Mouse (Mus musculus) lung, adult 2 months (tissue): ENCODE measurements around the gene Tmem255b. TPM values are rescaled to one million over a fixed set of nuclear protein-coding genes. Genes with fewer than 3 reads are reported as not detected.

ENCODE experiments used
- DNase-seq: peaks from one replicate; pipeline ENCODE4 v3.0.0; 2022
- H3K4me1 ChIP-seq: fragments of 200-500 bp; 2 replicates; pipeline ENCODE4 v1.6.1; 2011; ENCODE audit warnings: low read length; ENCODE audit not compliant: control insufficient read depth, insufficient read depth
- H3K4me3 ChIP-seq: fragments of 200-500 bp; replicated peaks from 2 replicates; pipeline ENCODE3; 2011; ENCODE audit warnings: low read depth, mild to moderate bottlenecking, control low read depth, low read length; ENCODE audit errors: extremely low read depth
- CTCF ChIP-seq: fragments of 200-500 bp; IDR thresholded peaks from 2 replicates; pipeline ENCODE4 v1.5.1; 2011; ENCODE audit warnings: mild to moderate bottlenecking, low read length, control low read depth; ENCODE audit not compliant: insufficient read depth
- POLR2A ChIP-seq: fragments of 200-500 bp; IDR thresholded peaks from 2 replicates; pipeline ENCODE4 v1.6.1; 2011; ENCODE audit warnings: low read depth, mild to moderate bottlenecking, control low read depth, low read length, borderline replicate concordance; ENCODE audit errors: extremely low read depth
- WGBS: fragments of 180-500 bp; shearing (Covaris S2); methylation state at CpG from one replicate; pipeline ENCODE4 v1.1.7; 2018; 5-methylcytosine and 5-hydroxymethylcytosine counted together
- polyA plus RNA-seq: library from polyadenylated mRNA; depleted of rRNA; stranded (reverse); fragments of >200 nt; gene quantifications from 2 replicates; pipeline ENCODE4 v1.2.3, GENCODE M21; 2012; rRNA removed

Gene Tmem255b
- 5.5 and 7.3 TPM in 2 replicates for polyA plus RNA-seq

DNA sequence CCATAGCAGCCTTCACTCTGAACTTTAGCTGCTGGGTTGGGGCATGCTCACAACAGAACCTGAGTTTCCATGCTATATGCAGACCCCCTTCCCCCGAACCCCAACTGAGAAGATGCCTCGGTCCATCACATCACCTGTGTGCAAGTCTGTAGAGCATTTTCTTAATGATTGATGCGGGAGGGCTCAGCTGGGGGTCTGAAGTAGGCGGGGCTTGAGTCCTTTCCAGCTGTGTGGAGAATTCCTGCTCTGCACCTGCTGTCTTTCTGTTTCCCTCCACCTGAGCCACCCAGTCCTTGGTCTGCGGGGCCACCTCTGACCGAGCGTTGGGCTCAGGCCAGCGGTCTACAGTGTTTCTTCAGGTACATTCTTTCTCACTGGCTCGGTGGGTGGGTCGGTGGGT, at the start of gene Tmem255b:
Gene Tmem255b, plus strand, starts transcription at position 301 of the 400 bp plus-strand sequence.
- WGBS = 37% methylated on average over 10 of the region's 10 CpGs
- no peak within 1 kb of the TSS for H3K4me3 ChIP-seq
- no peak for DNase-seq

DNA sequence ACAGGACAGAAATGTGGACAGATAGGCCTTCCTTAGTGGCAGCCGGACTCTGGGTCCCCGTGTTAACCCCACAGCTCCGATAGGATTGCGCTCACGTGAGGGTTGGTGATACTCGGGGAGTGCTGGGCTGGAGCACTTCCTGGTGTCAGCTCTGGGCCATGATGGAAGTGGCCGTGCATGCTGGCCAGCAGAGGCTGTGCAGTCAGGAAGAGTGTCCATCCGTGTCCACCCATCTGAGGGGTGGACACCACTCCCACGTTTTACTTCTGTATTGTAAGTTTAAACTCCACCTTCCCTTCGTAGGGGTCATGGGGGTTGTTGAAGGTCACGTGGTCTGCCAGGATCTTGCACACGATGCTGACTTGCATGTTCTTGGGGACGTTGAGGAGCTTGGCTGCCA, 48.6 kb upstream of the Tmem255b start:
- WGBS = 67% methylated on average over 13 of the region's 13 CpGs

More for the DNA sequence above, at the start of gene Tmem255b:
- TF ChIP-seq CTCF (no peak), POLR2A (no peak)
- peaks cover 2% of the 10 kb centered on the region; the same call in 1 of the 2 replicates for H3K4me1 ChIP-seq

DNA sequence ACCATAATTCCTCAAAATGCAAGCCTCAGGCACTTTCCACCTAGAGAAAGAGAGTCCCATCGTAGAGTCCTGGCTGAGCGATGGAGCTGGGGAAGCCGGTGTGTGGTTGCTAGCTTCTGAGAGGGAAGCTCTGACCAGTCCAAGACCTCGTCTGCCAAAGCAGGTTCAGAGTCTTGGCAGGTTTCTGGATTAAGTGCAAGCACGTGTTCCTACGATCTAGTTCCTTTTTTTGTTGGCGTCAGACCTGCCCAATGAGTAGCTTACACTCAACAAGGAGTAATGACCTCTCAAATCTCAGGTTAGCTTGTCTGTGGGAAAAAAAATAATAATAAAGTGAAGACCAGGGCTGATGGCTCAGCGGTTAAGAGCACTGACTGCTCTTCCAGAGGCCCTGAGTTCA, 47.3 kb upstream of the Tmem255b start:
- Histone ChIP-seq H3K4me3 (no peak overlapping the region), H3K4me1 (no peaks in the 10 kb centered on the region)
- 66% methylated on average over 8 of the region's 8 CpGs for WGBS
- no peak for TF ChIP-seq CTCF
- TF ChIP-seq POLR2A = no peak
- no peak for DNase-seq

More for the DNA sequence above, 48.6 kb upstream of the Tmem255b start:
- no peak for DNase-seq
- H3K4me1 ChIP-seq = no peaks in the 10 kb centered on the region
- H3K4me3 ChIP-seq = no peak overlapping the region
- no peak for TF ChIP-seq CTCF
- TF ChIP-seq POLR2A = no peak

DNA sequence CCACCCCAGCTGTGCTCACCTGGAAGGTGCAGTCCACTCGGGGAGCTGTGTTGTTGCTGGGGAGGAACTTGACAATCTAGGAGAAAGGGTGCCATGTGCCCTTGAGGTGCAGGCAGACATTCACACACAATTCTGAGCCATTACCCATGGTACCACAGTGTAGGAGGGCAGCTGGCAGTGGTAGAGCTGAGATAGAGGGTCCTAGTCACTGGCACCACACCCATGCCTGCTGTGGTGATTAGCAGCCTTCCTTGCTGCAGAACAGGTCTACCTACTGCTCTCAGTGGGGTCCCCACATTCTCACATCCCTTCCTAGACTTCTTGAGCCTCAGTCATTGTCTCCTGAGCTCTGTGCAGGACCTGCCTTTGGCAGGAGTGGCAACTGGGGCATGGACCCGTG, 46.2 kb upstream of the Tmem255b start:
- Histone ChIP-seq H3K4me1 (no peaks in the 10 kb centered on the region), H3K4me3 (no peak overlapping the region)
- TF ChIP-seq POLR2A (no peak), CTCF (no peak)
- no peak for DNase-seq
- 68% methylated on average over 2 of the region's 2 CpGs for WGBS

DNA sequence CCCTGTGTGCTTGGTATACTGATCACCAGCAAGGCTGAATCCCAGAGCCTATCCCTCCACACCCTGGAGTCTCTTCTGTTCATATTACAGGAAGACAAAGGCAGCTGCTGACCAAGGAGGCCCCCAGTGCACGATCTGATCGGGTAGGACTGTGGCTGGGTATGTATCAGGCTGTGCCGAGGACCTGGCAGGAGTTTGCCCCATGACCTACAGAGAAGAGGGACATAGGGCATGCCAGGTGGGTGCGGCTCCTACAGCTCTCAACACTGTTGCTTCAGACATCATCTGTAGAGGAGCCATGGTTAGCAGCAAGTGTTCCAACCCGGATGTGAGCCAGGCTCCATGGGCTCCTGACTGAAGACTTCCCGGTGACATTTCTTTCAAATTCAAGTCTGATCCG, 41.1 kb upstream of the Tmem255b start:
- Histone ChIP-seq H3K4me1 (no peaks in the 10 kb centered on the region), H3K4me3 (no peak overlapping the region)
- TF ChIP-seq POLR2A = no peak
- no peak for TF ChIP-seq CTCF
- DNase-seq = no peak
- WGBS = 83% methylated on average over 7 of the region's 7 CpGs

DNA sequence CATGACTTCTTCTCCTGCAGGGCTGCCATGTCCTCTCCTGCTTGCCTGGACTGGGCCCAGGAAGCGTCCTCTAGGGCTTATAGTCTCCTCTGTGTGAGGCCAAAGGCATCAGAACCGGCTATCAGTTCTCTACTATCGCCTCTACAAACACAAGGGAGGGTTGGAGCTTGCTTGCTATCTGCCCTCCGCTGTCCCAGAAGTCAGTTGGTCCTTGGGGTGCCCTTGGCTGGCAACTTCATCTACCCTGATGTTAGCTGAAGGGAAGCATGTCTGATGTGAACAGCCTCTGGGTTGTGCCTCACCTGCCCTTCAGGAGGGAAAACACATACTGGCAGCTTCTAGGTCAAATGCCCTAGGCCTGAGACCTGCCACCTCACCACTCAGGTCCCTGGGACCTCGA, 38.3 kb upstream of the Tmem255b start, which contains the start of gene Atp4b:
Gene Atp4b, minus strand, starts transcription at position 101 of the 400 bp plus-strand sequence.
- 73% methylated on average over 5 of the region's 5 CpGs for WGBS
- no peak within 1 kb of the TSS for H3K4me3 ChIP-seq
- no peak for TF ChIP-seq CTCF
- no peak for TF ChIP-seq POLR2A
- no peaks in the 10 kb centered on the region for H3K4me1 ChIP-seq
- no peak for DNase-seq

DNA sequence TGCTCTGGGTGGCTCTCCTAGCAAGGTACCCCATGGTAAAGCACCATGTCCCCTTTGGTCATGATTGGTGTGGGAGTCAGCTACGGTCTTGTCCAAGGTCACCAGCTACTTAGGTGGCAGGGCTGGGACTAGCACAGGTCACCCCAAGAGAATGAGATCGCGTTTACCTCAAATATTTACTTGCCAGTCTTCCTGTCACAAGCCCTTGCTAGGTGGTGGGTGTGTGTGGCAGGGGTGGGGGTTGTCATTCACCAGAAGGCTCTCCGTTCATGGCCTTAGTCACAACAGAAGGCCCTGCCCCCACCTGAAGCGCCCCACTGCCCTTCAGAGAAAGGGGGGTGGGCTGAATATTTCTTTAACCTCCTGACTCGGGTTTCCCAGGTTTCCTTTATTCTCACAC, 31.5 kb upstream of the Tmem255b start:
- Histone ChIP-seq H3K4me1 (no peaks in the 10 kb centered on the region), H3K4me3 (no peak overlapping the region)
- no peak for DNase-seq
- no peak for TF ChIP-seq POLR2A
- no peak for TF ChIP-seq CTCF
- 40% methylated on average over 6 of the region's 6 CpGs for WGBS

DNA sequence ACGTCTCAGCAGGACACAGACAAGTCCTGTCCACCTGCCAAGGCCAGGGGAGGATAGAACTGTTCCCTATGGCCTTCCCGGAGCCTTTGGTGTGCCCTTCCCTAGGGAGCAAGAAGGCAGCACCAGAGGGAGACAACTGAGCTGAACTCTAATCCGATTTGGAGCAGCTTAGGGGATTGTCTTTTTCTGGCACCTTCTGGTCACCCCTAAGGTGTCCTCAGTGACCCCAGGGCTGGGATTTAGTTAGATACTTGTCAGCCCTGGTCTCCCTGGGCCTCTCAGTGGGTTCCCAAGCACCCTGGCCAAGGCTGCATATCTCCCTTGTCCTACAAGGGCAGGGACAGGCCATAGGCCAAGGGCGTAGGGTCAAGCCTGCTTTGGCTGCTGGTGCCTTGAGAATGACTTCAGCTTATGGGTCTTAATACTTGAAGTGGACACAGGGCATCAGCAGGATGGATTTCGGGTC, 30.3 kb upstream of the Tmem255b start, which contains the start of gene Grk1:
Gene Grk1, plus strand, starts transcription at position 416 of the 466 bp plus-strand sequence.
- TF ChIP-seq POLR2A (no peak), CTCF (no peak)
- H3K4me1 ChIP-seq = no peaks in the 10 kb centered on the region
- DNase-seq = no peak
- WGBS = 80% methylated on average over 5 of the region's 5 CpGs
- H3K4me3 ChIP-seq = no peak within 1 kb of the TSS

DNA sequence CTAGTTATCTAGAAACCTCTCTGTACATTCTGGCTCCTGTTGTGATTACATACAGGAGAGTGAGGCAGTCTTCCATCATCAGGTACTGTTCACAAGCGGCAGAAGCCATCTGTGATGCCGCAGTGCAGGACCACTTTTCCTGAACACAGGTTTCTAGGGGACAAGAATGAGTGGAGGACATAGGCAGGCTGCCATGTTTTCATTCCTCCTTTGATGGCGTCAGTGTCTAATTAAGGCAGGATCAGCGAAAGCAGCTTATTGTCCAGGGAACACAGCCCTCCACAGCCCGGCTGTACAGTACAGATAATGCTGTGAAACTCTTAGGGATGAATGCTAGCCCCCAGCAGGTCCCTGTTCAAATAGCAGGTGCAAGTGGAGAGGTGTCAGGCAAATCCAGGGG, 29.0 kb upstream of the Tmem255b start:
- H3K4me3 ChIP-seq = no peak overlapping the region
- 80% methylated on average over 5 of the region's 5 CpGs for WGBS
- no peaks in the 10 kb centered on the region for H3K4me1 ChIP-seq
- no peak for TF ChIP-seq POLR2A
- no peak for TF ChIP-seq CTCF
- no peak for DNase-seq

DNA sequence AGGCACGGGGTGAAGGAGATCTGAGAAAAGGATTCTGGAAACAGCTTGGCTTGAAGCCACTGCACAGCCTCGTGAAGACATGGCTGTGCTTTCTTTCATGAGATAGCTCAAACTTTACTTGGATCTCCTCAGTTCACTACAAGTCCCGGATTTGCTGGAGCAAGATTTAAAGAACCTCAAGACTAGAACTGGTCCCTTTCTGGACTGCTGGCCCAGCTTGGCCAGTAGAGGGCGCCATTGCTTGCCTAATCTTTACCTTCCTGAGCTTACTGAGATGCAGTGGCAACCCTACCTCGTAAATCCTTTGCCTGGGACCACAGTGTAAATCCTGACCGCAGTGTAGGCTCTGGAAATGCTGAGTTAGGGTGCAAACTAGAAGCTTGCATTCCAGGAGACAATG, 23.4 kb upstream of the Tmem255b start:
- peak; percentile 46 for DNase-seq
- no peaks in the 10 kb centered on the region for H3K4me1 ChIP-seq
- 28% methylated on average over 6 of the region's 6 CpGs for WGBS
- TF ChIP-seq POLR2A = no peak
- peak; percentile 88 for TF ChIP-seq CTCF
- no peak overlapping the region for H3K4me3 ChIP-seq

DNA sequence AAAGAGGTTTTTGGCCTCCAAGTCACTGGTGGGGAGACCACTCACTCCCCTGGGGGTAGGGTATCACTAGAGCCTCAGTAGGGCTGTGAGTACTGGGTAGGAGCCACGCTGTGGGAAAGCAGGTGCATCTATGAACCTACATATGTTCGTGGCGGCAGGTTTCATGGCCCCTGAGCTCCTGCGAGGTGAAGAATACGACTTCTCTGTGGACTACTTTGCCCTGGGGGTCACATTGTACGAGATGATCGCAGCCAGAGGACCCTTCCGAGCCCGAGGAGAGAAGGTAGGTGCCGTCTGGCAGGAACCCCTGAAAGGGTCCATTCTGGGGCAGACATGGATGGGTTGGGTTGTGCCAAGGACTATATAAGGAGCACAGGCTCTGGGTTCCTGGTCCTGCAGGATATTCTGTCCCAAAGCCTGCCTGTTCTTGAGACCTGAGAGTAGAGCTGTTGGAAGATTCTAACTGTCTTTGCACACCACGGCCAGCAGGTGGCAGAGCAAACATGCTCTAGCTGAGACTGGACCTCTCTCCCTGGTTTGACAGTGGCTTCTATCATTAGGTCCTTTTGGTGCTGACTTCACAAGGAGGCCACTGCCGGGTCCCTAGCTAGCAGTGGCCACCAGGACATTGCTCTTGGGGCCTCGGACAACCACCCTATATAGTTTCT, 22.0 kb upstream of the Tmem255b start:
- WGBS = 56% methylated on average over 13 of the region's 13 CpGs
- peak; percentile 45 for DNase-seq

More for the DNA sequence above, 22.0 kb upstream of the Tmem255b start:
- Histone ChIP-seq H3K4me1 (no peaks in the 10 kb centered on the region), H3K4me3 (no peak overlapping the region)
- TF ChIP-seq POLR2A (no peak), CTCF (peak; percentile 97)
